Mouse (Mus musculus) thymus, adult 18-20 months (tissue): Measurements from ENCODE around the gene Mcpt9.
"Not testable (repeated sequence)": the region's sequence is repeated elsewhere in the genome, so short reads cannot be mapped to it uniquely, and the experiment has no call there.

ENCODE experiments used
- DNase-seq, 2 experiments: peaks; one replicate each; pipeline ENCODE4 v3.0.0; 2022; ENCODE audit warnings: mixed read lengths in 2 of 2

Gene Mcpt9

GRCm38 (mm10) chr14:56030395-56030794 is at the start of gene Mcpt9:
TSS of gene Mcpt9 (minus strand) at chr14:56030495.
- not testable (repeated sequence) for DNase-seq

- DNase-seq, result not testable (repeated sequence)
Observed at GRCm38 (mm10) chr14:56062213-56062612, 31.9 kb upstream of the Mcpt9 start, which contains the start of gene Mcpt4. TSS of gene Mcpt4 (minus strand) at chr14:56062313.

GRCm38 (mm10) chr14:56057722-56058121 is 27.4 kb upstream of the Mcpt9 start:
- DNase-seq, result no peak

- no peak for DNase-seq
Observed at GRCm38 (mm10) chr14:56055408-56055807, 25.1 kb upstream of the Mcpt9 start.

GRCm38 (mm10) chr14:56041792-56042191 is 11.5 kb upstream of the Mcpt9 start, which contains the start of gene Mcpt2:
TSS of gene Mcpt2 (plus strand) at chr14:56042041.
- not testable (repeated sequence) for DNase-seq

- DNase-seq, result no peak
Observed at GRCm38 (mm10) chr14:56034433-56034832, 4.1 kb upstream of the Mcpt9 start.

GRCm38 (mm10) chr14:56021305-56021704 is 9.0 kb downstream of the Mcpt9 start:
- not testable (repeated sequence) for DNase-seq

- no peak for DNase-seq
Observed at GRCm38 (mm10) chr14:56019446-56019845, 10.8 kb downstream of the Mcpt9 start.

GRCm38 (mm10) chr14:56017671-56018070 is 12.6 kb downstream of the Mcpt9 start, which contains the start of gene Mcpt1:
TSS of gene Mcpt1 (plus strand) at chr14:56017971.
- DNase-seq, result not testable (repeated sequence)

GRCm38 (mm10) chr14:56013924-56014323 is 16.4 kb downstream of the Mcpt9 start:
- no peak for DNase-seq

GRCm38 (mm10) chr14:56013147-56013546 is 17.1 kb downstream of the Mcpt9 start:
- DNase-seq, result no peak

GRCm38 (mm10) chr14:55987464-55987863 is 42.8 kb downstream of the Mcpt9 start:
- not testable (repeated sequence) for DNase-seq
